Mouse (Mus musculus): ENCODE data around the gene Fcgrt.

GRCm38 (mm10) chr7:45107052-45107645 is 3.5 kb upstream of the Fcgrt start:
- TF ChIP-seq CTCF (IDR thresholded peaks at IDR 0.05; ENCODE audit: extremely low read depth, insufficient read depth, low read length) (no peak), POLR2A (IDR thresholded peaks at IDR 0.05; ENCODE audit: extremely low read depth, insufficient read depth, low read length) (no peak)
